Mouse (Mus musculus) forebrain, embryonic 15.5 days (tissue): Measurements from ENCODE around the gene Helq. TPM values are rescaled to one million over a fixed set of nuclear protein-coding genes. Genes with fewer than 3 reads are reported as not detected.

ENCODE experiments used
- ATAC-seq: fragments of 200-750 bp; cut with Nextera tagmentation; replicated peaks from 2 replicates; pipeline ENCODE4 v1.8.0; 2017; ENCODE audit warnings: mild to moderate bottlenecking, moderate TSS enrichment, moderate library complexity
- H3K27ac ChIP-seq: fragments of 300-500 bp; sonication (generic); replicated peaks from 2 replicates; pipeline ENCODE4 v1.5.1; 2015; ENCODE audit warnings: mild to moderate bottlenecking, inconsistent platforms
- H3K27me3 ChIP-seq: fragments of 300-500 bp; sonication (generic); 2 replicates; pipeline ENCODE4 v1.6.1; 2015; ENCODE audit warnings: inconsistent platforms
- H3K36me3 ChIP-seq: fragments of 300-500 bp; sonication (generic); 2 replicates; pipeline ENCODE4 v1.6.1; 2015; ENCODE audit warnings: mild to moderate bottlenecking, inconsistent platforms
- H3K4me1 ChIP-seq: fragments of 300-500 bp; sonication (generic); 2 replicates; pipeline ENCODE4 v1.6.1; 2015; ENCODE audit warnings: inconsistent platforms
- H3K4me2 ChIP-seq: fragments of 300-500 bp; sonication (generic); replicated peaks from 2 replicates; pipeline ENCODE4 v1.6.1; 2015; ENCODE audit warnings: mild to moderate bottlenecking, inconsistent platforms
- H3K4me3 ChIP-seq: fragments of 300-500 bp; sonication (generic); 2 replicates; pipeline ENCODE4 v1.5.1; 2015; ENCODE audit warnings: mild to moderate bottlenecking, inconsistent platforms
- H3K9ac ChIP-seq: fragments of 300-500 bp; sonication (generic); replicated peaks from 2 replicates; pipeline ENCODE4 v1.6.1; 2015; ENCODE audit warnings: mild to moderate bottlenecking, inconsistent platforms
- H3K9me3 ChIP-seq: fragments of 300-500 bp; sonication (generic); 2 replicates; pipeline ENCODE4 v1.6.1; 2016; ENCODE audit warnings: inconsistent platforms
- WGBS: fragments of 180-500 bp; shearing (Covaris S2); methylation state at CpG from one replicate; pipeline ENCODE4 v1.1.7; 2015; ENCODE audit warnings: mixed read lengths; 5-methylcytosine and 5-hydroxymethylcytosine counted together
- polyA plus RNA-seq: library from polyadenylated mRNA; unstranded; fragments of >200 nt; fragmentation: Nextera tagmentation; extraction: Ambion mirVana; gene quantifications from 2 replicates; pipeline ENCODE4 v1.2.1, GENCODE M21; 2015

Helq gene
- polyA plus RNA-seq, 1 experiment from 2014 or later, result 20.8 TPM

DNA sequence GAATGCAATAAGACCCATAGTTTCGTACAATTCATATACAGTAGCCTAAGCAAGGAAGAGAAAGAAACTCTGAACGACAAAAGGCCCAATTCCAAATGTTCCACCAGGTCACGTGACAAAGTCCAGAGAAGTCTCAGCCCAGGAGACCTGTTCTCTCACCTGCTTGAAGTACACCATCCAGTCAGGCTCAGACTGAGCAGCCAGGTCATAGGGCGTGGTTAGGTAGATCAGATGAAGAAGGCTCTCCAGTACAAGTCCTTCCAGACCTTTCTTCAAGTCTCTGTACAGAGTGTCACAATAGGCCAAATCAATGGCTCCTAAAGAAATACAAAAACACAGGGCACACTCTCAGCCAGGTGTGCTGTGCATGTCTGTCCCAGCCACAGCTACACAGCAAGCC, 26.8 kb downstream of the Helq start:
- Histone ChIP-seq H3K4me2 (no peak overlapping the region), H3K4me3 (no peak overlapping the region), H3K4me1 (no peaks in the 10 kb centered on the region), H3K9me3 (no peaks in the 10 kb centered on the region), H3K27ac (no peak overlapping the region), H3K36me3 (peaks cover 67% of the 10 kb centered on the region), H3K9ac (no peak overlapping the region), H3K27me3 (no peaks in the 10 kb centered on the region)
- ATAC-seq, result no peak
- WGBS, result 92% methylated on average over 4 of the region's 4 CpGs

DNA sequence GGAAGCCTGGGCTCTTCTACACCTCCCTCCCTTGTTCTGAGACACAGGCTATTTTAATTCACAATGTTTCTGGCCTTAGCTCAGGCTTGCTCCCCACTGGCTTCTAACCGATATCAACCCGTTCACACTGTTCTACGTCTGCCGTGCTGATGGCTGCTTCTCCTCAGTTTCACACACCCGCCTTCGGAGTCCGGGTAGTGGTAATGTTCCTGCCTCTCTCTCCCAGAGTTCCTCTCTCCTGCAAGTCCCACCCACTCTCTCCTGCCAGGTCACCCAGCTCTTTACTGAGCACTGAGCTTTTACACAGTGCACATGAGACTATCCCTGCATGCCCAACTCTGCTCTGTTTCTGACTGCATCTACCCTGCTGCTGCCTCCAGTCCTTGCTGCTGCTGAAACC, 32.4 kb downstream of the Helq start:
- 93% methylated on average over 7 of the region's 7 CpGs for WGBS
- no peak for ATAC-seq
- no peak overlapping the region for H3K27ac ChIP-seq
- H3K9me3 ChIP-seq, result no peaks in the 10 kb centered on the region
- no peak overlapping the region for H3K4me3 ChIP-seq
- H3K36me3 ChIP-seq, result peaks cover 72% of the 10 kb centered on the region
- H3K9ac ChIP-seq, result no peak overlapping the region
- H3K4me1 ChIP-seq, result no peaks in the 10 kb centered on the region
- no peak overlapping the region for H3K4me2 ChIP-seq
- H3K27me3 ChIP-seq, result no peaks in the 10 kb centered on the region

DNA sequence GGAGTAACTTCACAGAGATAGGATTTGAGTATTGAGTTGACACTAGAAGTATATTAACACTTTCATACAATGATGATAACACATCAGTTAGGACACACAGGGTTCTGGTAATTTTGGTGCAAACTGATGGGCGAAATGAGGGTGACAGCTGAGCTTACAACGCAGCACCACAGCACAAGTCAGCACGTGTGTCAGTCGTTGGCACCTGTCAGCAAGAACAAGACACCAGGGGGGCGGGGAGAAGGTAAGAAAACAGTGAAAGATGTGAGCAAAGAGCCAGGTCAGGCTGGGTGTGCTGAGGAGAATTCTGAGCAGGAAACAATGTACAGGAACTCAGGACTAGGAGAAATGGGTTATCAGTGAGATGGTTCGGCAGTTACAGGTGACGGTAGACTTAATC, 36.7 kb downstream of the Helq start:
- H3K36me3 ChIP-seq, result peaks cover 40% of the 10 kb centered on the region

DNA sequence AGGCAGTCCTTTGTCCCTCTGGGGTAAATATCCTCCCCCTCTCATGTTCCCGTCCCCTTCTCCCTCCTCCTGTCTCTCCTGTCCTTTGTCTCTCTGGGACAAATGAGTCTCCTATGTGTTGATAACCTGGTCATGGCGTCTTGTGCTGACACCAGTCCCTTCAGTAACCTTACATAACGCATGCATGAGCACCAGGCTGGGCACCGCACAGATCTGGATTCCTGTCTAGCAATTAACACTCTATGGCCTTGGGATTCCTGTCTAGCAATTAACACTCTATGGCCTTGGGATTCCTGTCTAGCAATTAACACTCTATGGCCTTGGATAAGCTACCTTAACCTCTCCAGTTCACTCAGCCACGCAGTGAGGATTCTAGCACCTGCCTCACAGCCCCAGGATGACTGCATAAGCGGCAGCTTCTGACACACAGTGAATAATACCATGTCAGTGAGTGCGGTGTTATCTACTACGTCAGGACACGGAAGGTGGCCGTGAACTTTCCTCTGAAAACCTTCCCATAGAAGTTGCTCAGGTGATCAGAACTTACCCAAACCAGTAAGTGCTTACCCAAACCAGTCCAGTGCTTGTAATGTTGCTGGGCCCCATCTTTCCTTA, 38.2 kb downstream of the Helq start:
- H3K27me3 ChIP-seq, result no peaks in the 10 kb centered on the region
- no peaks in the 10 kb centered on the region for H3K4me1 ChIP-seq
- no peak overlapping the region for H3K9ac ChIP-seq
- no peak overlapping the region for H3K4me2 ChIP-seq
- 79% methylated on average over 10 of the region's 10 CpGs for WGBS
- ATAC-seq, result no peak
- peaks cover 27% of the 10 kb centered on the region for H3K36me3 ChIP-seq
- H3K27ac ChIP-seq, result no peak overlapping the region
- H3K4me3 ChIP-seq, result no peak overlapping the region
- no peaks in the 10 kb centered on the region for H3K9me3 ChIP-seq

More for the DNA sequence above, 36.7 kb downstream of the Helq start:
- Histone ChIP-seq H3K9me3 (no peaks in the 10 kb centered on the region), H3K27ac (no peak overlapping the region), H3K4me1 (no peaks in the 10 kb centered on the region), H3K27me3 (no peaks in the 10 kb centered on the region), H3K4me2 (no peak overlapping the region), H3K9ac (no peak overlapping the region), H3K4me3 (no peak overlapping the region)
- ATAC-seq, result no peak
- 93% methylated on average over 7 of the region's 7 CpGs for WGBS

- H3K9ac ChIP-seq, result no peak overlapping the region
- no peak overlapping the region for H3K4me2 ChIP-seq
- WGBS, result 90% methylated on average over 5 of the region's 5 CpGs
- H3K9me3 ChIP-seq, result no peaks in the 10 kb centered on the region
- no peak overlapping the region for H3K27ac ChIP-seq
- H3K27me3 ChIP-seq, result no peaks in the 10 kb centered on the region
- peaks cover 8% of the 10 kb centered on the region; the same call in 1 of the 2 replicates for H3K36me3 ChIP-seq
- H3K4me3 ChIP-seq, result no peak overlapping the region
- no peak for ATAC-seq
- no peaks in the 10 kb centered on the region for H3K4me1 ChIP-seq
Observed at GRCm38 (mm10) chr5:100758121-100758520, 40.3 kb downstream of the Helq start.

GRCm38 (mm10) chr5:100753407-100753806, 45.0 kb downstream of the Helq start:
- Histone ChIP-seq H3K27me3 (no peaks in the 10 kb centered on the region), H3K4me3 (no peak overlapping the region), H3K4me1 (no peaks in the 10 kb centered on the region), H3K4me2 (no peak overlapping the region), H3K36me3 (no peaks in the 10 kb centered on the region), H3K9me3 (no peaks in the 10 kb centered on the region), H3K9ac (no peak overlapping the region), H3K27ac (no peak overlapping the region)
- ATAC-seq, result no peak
- WGBS, result 70% methylated on average over 7 of the region's 7 CpGs

- no peak overlapping the region for H3K4me3 ChIP-seq
- H3K27ac ChIP-seq, result no peak overlapping the region
- no peak overlapping the region for H3K9ac ChIP-seq
- no peak overlapping the region for H3K4me2 ChIP-seq
- ATAC-seq, result no peak
- 51% methylated on average over 4 of the region's 4 CpGs for WGBS
- no peaks in the 10 kb centered on the region for H3K4me1 ChIP-seq
- no peaks in the 10 kb centered on the region for H3K36me3 ChIP-seq
- no peaks in the 10 kb centered on the region for H3K27me3 ChIP-seq
- no peaks in the 10 kb centered on the region for H3K9me3 ChIP-seq
Observed at GRCm38 (mm10) chr5:100751655-100752054, 46.7 kb downstream of the Helq start.

- H3K27ac ChIP-seq, result no peak overlapping the region
- no peak overlapping the region for H3K9ac ChIP-seq
- no peak overlapping the region for H3K4me3 ChIP-seq
- 83% methylated on average over 10 of the region's 10 CpGs for WGBS
- no peaks in the 10 kb centered on the region for H3K27me3 ChIP-seq
- H3K4me2 ChIP-seq, result no peak overlapping the region
- no peaks in the 10 kb centered on the region for H3K36me3 ChIP-seq
- H3K4me1 ChIP-seq, result no peaks in the 10 kb centered on the region
- no peaks in the 10 kb centered on the region for H3K9me3 ChIP-seq
- ATAC-seq, result no peak
Observed at GRCm38 (mm10) chr5:100750617-100751255, 47.7 kb downstream of the Helq start.

GRCm38 (mm10) chr5:100738802-100739201, 59.6 kb downstream of the Helq start:
- Histone ChIP-seq H3K36me3 (no peaks in the 10 kb centered on the region), H3K4me2 (no peak overlapping the region), H3K9ac (no peak overlapping the region), H3K4me3 (no peak overlapping the region), H3K27ac (no peak overlapping the region), H3K4me1 (no peaks in the 10 kb centered on the region), H3K9me3 (no peaks in the 10 kb centered on the region), H3K27me3 (no peaks in the 10 kb centered on the region)
- WGBS, result 96% methylated on average over 8 of the region's 8 CpGs
- ATAC-seq, result no peak

- Histone ChIP-seq H3K4me1 (no peaks in the 10 kb centered on the region), H3K4me3 (no peak overlapping the region), H3K9me3 (no peaks in the 10 kb centered on the region), H3K4me2 (no peak overlapping the region), H3K27ac (no peak overlapping the region), H3K36me3 (no peaks in the 10 kb centered on the region), H3K9ac (no peak overlapping the region), H3K27me3 (no peaks in the 10 kb centered on the region)
- 89% methylated on average over 8 of the region's 8 CpGs for WGBS
- ATAC-seq, result no peak
Observed at GRCm38 (mm10) chr5:100736919-100737318, 61.5 kb downstream of the Helq start.

- H3K36me3 ChIP-seq, result no peaks in the 10 kb centered on the region
- H3K9me3 ChIP-seq, result no peaks in the 10 kb centered on the region
- 87% methylated on average over 4 of the region's 4 CpGs for WGBS
- H3K4me1 ChIP-seq, result no peaks in the 10 kb centered on the region
- no peak overlapping the region for H3K27ac ChIP-seq
- no peak overlapping the region for H3K4me3 ChIP-seq
- no peak overlapping the region for H3K9ac ChIP-seq
- H3K4me2 ChIP-seq, result no peak overlapping the region
- no peak for ATAC-seq
- H3K27me3 ChIP-seq, result no peaks in the 10 kb centered on the region
Observed at GRCm38 (mm10) chr5:100734535-100734934, 63.9 kb downstream of the Helq start.

- Histone ChIP-seq H3K36me3 (no peaks in the 10 kb centered on the region), H3K9ac (no peak overlapping the region), H3K4me2 (no peak overlapping the region), H3K9me3 (no peaks in the 10 kb centered on the region), H3K27ac (no peak overlapping the region), H3K4me1 (no peaks in the 10 kb centered on the region), H3K4me3 (no peak overlapping the region), H3K27me3 (no peaks in the 10 kb centered on the region)
- WGBS, result 91% methylated on average over 13 of the region's 13 CpGs
- no peak for ATAC-seq
Observed at GRCm38 (mm10) chr5:100728757-100729156, 69.6 kb downstream of the Helq start.

DNA sequence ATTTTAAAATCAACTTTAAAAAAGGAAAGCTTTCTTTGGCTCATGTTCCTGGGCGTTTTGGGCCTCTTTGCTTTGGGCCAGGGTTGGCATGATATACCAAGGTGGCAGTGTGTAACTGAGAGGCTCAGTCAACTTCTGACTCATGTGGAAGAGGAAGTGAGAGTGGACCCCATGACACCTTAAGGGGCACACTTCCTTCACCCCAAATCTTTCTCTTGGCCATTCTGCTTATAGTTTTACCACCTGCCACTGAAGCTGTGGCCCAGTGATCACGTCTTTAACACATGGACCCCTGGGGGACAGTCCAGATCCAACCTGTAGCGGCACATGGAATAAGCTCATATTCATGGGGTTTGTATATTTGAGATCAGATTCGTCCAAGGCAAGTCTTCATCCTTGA, 72.4 kb downstream of the Helq start:
- WGBS, result 88% methylated on average over 4 of the region's 4 CpGs
- H3K27ac ChIP-seq, result no peak overlapping the region
- no peaks in the 10 kb centered on the region for H3K36me3 ChIP-seq
- H3K4me3 ChIP-seq, result no peak overlapping the region
- no peaks in the 10 kb centered on the region for H3K4me1 ChIP-seq
- no peaks in the 10 kb centered on the region for H3K27me3 ChIP-seq
- ATAC-seq, result no peak
- no peaks in the 10 kb centered on the region for H3K9me3 ChIP-seq
- no peak overlapping the region for H3K4me2 ChIP-seq
- H3K9ac ChIP-seq, result no peak overlapping the region
